Mouse (Mus musculus) intestine, embryonic 15.5 days (tissue): ENCODE results near the gene Comp. TPM values are rescaled to one million over a fixed set of nuclear protein-coding genes. Genes with fewer than 3 reads are reported as not detected.

Source experiments
- ATAC-seq: fragments of 200-750 bp; cut with Nextera tagmentation; 2 replicates; pipeline ENCODE4 v1.8.0; 2017; ENCODE audit warnings: moderate TSS enrichment, moderate library complexity
- H3K27ac ChIP-seq: fragments of 300-500 bp; sonication (generic); 2 replicates; pipeline ENCODE4 v1.5.1; 2015; ENCODE audit warnings: mild to moderate bottlenecking, inconsistent platforms
- H3K27me3 ChIP-seq: fragments of 300-500 bp; sonication (generic); replicated peaks from 2 replicates; pipeline ENCODE4 v1.6.1; 2015; ENCODE audit warnings: inconsistent platforms
- H3K36me3 ChIP-seq: fragments of 300-500 bp; sonication (generic); 2 replicates; pipeline ENCODE4 v1.6.1; 2015; ENCODE audit warnings: inconsistent platforms
- H3K4me1 ChIP-seq: fragments of 300-500 bp; sonication (generic); replicated peaks from 2 replicates; pipeline ENCODE4 v1.6.1; 2015; ENCODE audit warnings: inconsistent platforms
- H3K4me2 ChIP-seq: fragments of 300-500 bp; sonication (generic); replicated peaks from 2 replicates; pipeline ENCODE4 v1.6.1; 2015; ENCODE audit warnings: mild to moderate bottlenecking, inconsistent platforms
- H3K4me3 ChIP-seq: fragments of 300-500 bp; sonication (generic); replicated peaks from 2 replicates; pipeline ENCODE4 v1.5.1; 2015; ENCODE audit warnings: inconsistent platforms
- H3K9ac ChIP-seq: fragments of 300-500 bp; sonication (generic); 2 replicates; pipeline ENCODE4 v1.6.1; 2015; ENCODE audit warnings: inconsistent platforms
- H3K9me3 ChIP-seq: fragments of 300-500 bp; sonication (generic); 2 replicates; pipeline ENCODE4 v1.6.1; 2016; ENCODE audit warnings: inconsistent platforms
- WGBS: fragments of 180-500 bp; shearing (Covaris S2); methylation state at CpG from one replicate; pipeline ENCODE4 v1.1.7; 2015; 5-methylcytosine and 5-hydroxymethylcytosine counted together
- polyA plus RNA-seq: library from polyadenylated mRNA; unstranded; fragments of >200 nt; fragmentation: Nextera tagmentation; extraction: Ambion mirVana; gene quantifications from 2 replicates; pipeline ENCODE4 v1.2.1, GENCODE M21; 2015

The Comp gene
- polyA plus RNA-seq, 1 experiment from 2014 or later, result 0.82 TPM

- Histone ChIP-seq H3K27ac (no peak overlapping the region), H3K9ac (no peak overlapping the region), H3K4me2 (no peak overlapping the region), H3K36me3 (no peaks in the 10 kb centered on the region), H3K27me3 (no peaks in the 10 kb centered on the region), H3K9me3 (no peaks in the 10 kb centered on the region), H3K4me1 (0 out of 2 replicates have a peak, but pooled peaks cover 3% of the 10 kb centered on the region), H3K4me3 (no peak overlapping the region)
- WGBS, result 86% methylated on average over 2 of the region's 2 CpGs
- no peak for ATAC-seq
These were observed 53.0 kb downstream of the Comp start for GRCm38 (mm10) chr8:70426300-70426907.

- 92% methylated on average over 4 of the region's 4 CpGs for WGBS
- no peaks in the 10 kb centered on the region for H3K9me3 ChIP-seq
- no peaks in the 10 kb centered on the region for H3K27me3 ChIP-seq
- no peak overlapping the region for H3K4me3 ChIP-seq
- H3K4me2 ChIP-seq, result no peak overlapping the region
- no peak overlapping the region for H3K9ac ChIP-seq
- no peak for ATAC-seq
- 0 out of 2 replicates have a peak, but pooled peaks cover 3% of the 10 kb centered on the region for H3K4me1 ChIP-seq
- H3K27ac ChIP-seq, result no peak overlapping the region
- H3K36me3 ChIP-seq, result no peaks in the 10 kb centered on the region
These were observed 57.9 kb downstream of the Comp start for GRCm38 (mm10) chr8:70431213-70431612.

Other genes with a start within 250 kb of the Comp start
- gene Nr2c2ap, start 242.2 kb upstream of the Comp start, polyA plus RNA-seq, result 47.4 and 48.9 TPM in 2 replicates
- 11.7 and 12.3 TPM in 2 replicates for gene Rfxank, start 234.4 kb upstream of the Comp start, polyA plus RNA-seq
- gene Borcs8, start 234.1 kb upstream of the Comp start, polyA plus RNA-seq, result 34.6 and 40.1 TPM in 2 replicates
- gene Mef2b, start 233.8 kb upstream of the Comp start, polyA plus RNA-seq, result 0.11 TPM in 1 of 2 replicates, not detected in the other
- 55.7 and 64.3 TPM in 2 replicates for gene Tmem161a, start 201.2 kb upstream of the Comp start, polyA plus RNA-seq
- 5.8 and 6.0 TPM in 2 replicates for gene Slc25a42, start 161.3 kb upstream of the Comp start, polyA plus RNA-seq
- gene Sugp2, start 139.3 kb upstream of the Comp start, polyA plus RNA-seq, result 20.6 and 23.0 TPM in 2 replicates
- 25.4 and 26.4 TPM in 2 replicates for gene Armc6, start 139.1 kb upstream of the Comp start, polyA plus RNA-seq
- gene Homer3, start 90.7 kb upstream of the Comp start, polyA plus RNA-seq, result 27.7 and 31.5 TPM in 2 replicates
- 45.8 and 52.7 TPM in 2 replicates for gene Ddx49, start 71.1 kb upstream of the Comp start, polyA plus RNA-seq
- 331 and 429 TPM in 2 replicates for gene Cope, start 71.0 kb upstream of the Comp start, polyA plus RNA-seq
- 3.6 TPM in 2 replicates for gene Cers1, start 57.8 kb upstream of the Comp start, polyA plus RNA-seq
- 0.38 and 1.4 TPM in 2 replicates for gene Gdf1, start 43.7 kb upstream of the Comp start, polyA plus RNA-seq
- 14.6 and 15.7 TPM in 2 replicates for gene Upf1, start 20.3 kb upstream of the Comp start, polyA plus RNA-seq
- gene Crtc1, start 66.0 kb downstream of the Comp start, polyA plus RNA-seq, result 14.8 and 15.0 TPM in 2 replicates
- 18.7 and 20.8 TPM in 2 replicates for gene Klhl26, start 103.4 kb downstream of the Comp start, polyA plus RNA-seq
- gene Tmem59l, start 113.8 kb downstream of the Comp start, polyA plus RNA-seq, result 3.2 and 4.2 TPM in 2 replicates
- gene Crlf1, start 119.6 kb downstream of the Comp start, polyA plus RNA-seq, result 0.95 and 1.2 TPM in 2 replicates
- gene Rex1bd, start 133.2 kb downstream of the Comp start, polyA plus RNA-seq, result 121 and 132 TPM in 2 replicates
- gene Uba52, start 137.2 kb downstream of the Comp start, polyA plus RNA-seq, result 957 and 992 TPM in 2 replicates
- 277 and 331 TPM in 2 replicates for gene Fkbp8, start 154.2 kb downstream of the Comp start, polyA plus RNA-seq
- gene Kxd1, start 154.4 kb downstream of the Comp start, polyA plus RNA-seq, result 60.5 and 65.8 TPM in 2 replicates
- gene Ell, start 165.9 kb downstream of the Comp start, polyA plus RNA-seq, result 15.9 TPM in 2 replicates
- 123 and 130 TPM in 2 replicates for gene Isyna1, start 220.8 kb downstream of the Comp start, polyA plus RNA-seq
- gene Ssbp4, start 235.3 kb downstream of the Comp start, polyA plus RNA-seq, result 86.9 and 91.7 TPM in 2 replicates
- gene Lrrc25, start 242.6 kb downstream of the Comp start, polyA plus RNA-seq, result 2.4 and 2.5 TPM in 2 replicates